Mouse (Mus musculus) liver, embryonic 14.5 days (tissue): ENCODE results near the gene Rnase12. TPM values are rescaled to one million over a fixed set of nuclear protein-coding genes. Genes with fewer than 3 reads are reported as not detected.

Source experiments
- ATAC-seq: fragments of 200-750 bp; cut with Nextera tagmentation; 2 replicates; pipeline ENCODE4 v1.8.0; 2017; ENCODE audit warnings: moderate number of reproducible peaks, mild to moderate bottlenecking, moderate library complexity; ENCODE audit not compliant: insufficient read depth
- DNase-seq, 3 experiments: peaks; one replicate each; pipeline ENCODE4 v3.0.0-alpha.2; 2012 to 2013; ENCODE audit warnings: low read depth in 3 of 3, low spot score in 3 of 3
- H3K27ac ChIP-seq: fragments of 300-500 bp; sonication (generic); 2 replicates; pipeline ENCODE4 v1.5.1; 2014; ENCODE audit warnings: moderate library complexity, mild to moderate bottlenecking, control low read depth, inconsistent platforms
- H3K27me3 ChIP-seq: fragments of 300-500 bp; sonication (generic); 2 replicates; pipeline ENCODE4 v1.6.1; 2014; ENCODE audit warnings: mild to moderate bottlenecking, low read length, moderate library complexity; ENCODE audit not compliant: control insufficient read depth, insufficient read depth
- H3K36me3 ChIP-seq: fragments of 300-500 bp; sonication (generic); replicated peaks from 2 replicates; pipeline ENCODE4 v1.6.1; 2014; ENCODE audit warnings: low read depth; ENCODE audit not compliant: control insufficient read depth, insufficient read depth
- H3K4me1 ChIP-seq, 2 experiments: fragments of 200-500 bp in 1 of 2; fragments of 300-500 bp in 1 of 2; sonication (generic) in 1 of 2; replicated peaks; 2 replicates each; pipeline ENCODE4 v1.6.1; 2012 to 2014; ENCODE audit warnings: antibody characterized with exemption in 1 of 2, inconsistent platforms in 1 of 2, low read length in 1 of 2; ENCODE audit not compliant: control insufficient read depth in 2 of 2, insufficient read depth in 2 of 2
- H3K4me2 ChIP-seq: fragments of 300-500 bp; sonication (generic); 2 replicates; pipeline ENCODE4 v1.6.1; 2014; ENCODE audit warnings: low read depth, mild to moderate bottlenecking, control low read depth, moderate library complexity
- H3K4me3 ChIP-seq, 2 experiments: fragments of 200-500 bp in 1 of 2; fragments of 300-500 bp in 1 of 2; sonication (generic) in 1 of 2; 2 replicates each; pipeline ENCODE4 v1.5.1; 2012 to 2014; ENCODE audit warnings: low read depth in 2 of 2, low read length in 2 of 2, mild to moderate bottlenecking in 2 of 2, control low read depth in 1 of 2, inconsistent platforms in 1 of 2, moderate library complexity in 1 of 2; ENCODE audit not compliant: insufficient read depth in 1 of 2
- H3K9ac ChIP-seq: fragments of 300-500 bp; sonication (generic); replicated peaks from 2 replicates; pipeline ENCODE4 v1.6.1; 2014; ENCODE audit warnings: mild to moderate bottlenecking, control low read depth, moderate library complexity
- H3K9me3 ChIP-seq: fragments of 300-500 bp; sonication (generic); 2 replicates; pipeline ENCODE4 v1.6.1; 2016; ENCODE audit warnings: low read length, mixed read lengths; ENCODE audit not compliant: control insufficient read depth
- CTCF ChIP-seq: IDR thresholded peaks from 2 replicates; pipeline ENCODE4 v1.5.1; 2016; ENCODE audit warnings: antibody characterized with exemption, low read depth, control low read depth
- EP300 ChIP-seq: IDR thresholded peaks from 2 replicates; pipeline ENCODE4 v1.6.1; 2016; ENCODE audit warnings: antibody characterized with exemption, low read depth
- WGBS: fragments of 180-500 bp; shearing (Covaris S2); extraction: QIAGEN DNeasy Blood & Tissue Kit; methylation state at CpG from one replicate; pipeline ENCODE4 v1.1.7; 2014; ENCODE audit not compliant: insufficient replicate concordance; 5-methylcytosine and 5-hydroxymethylcytosine counted together
- polyA plus RNA-seq, 2 experiments: library from polyadenylated mRNA; depleted of rRNA in 1 of 2; stranded (reverse) in 1 of 2; unstranded in 1 of 2; fragments of >200 nt; fragmentation: Nextera tagmentation in 1 of 2; extraction: Ambion mirVana in 1 of 2; gene quantifications; 2 replicates each; pipeline versions ENCODE4 v1.2.1 to v1.2.3; 2012 to 2014

The Rnase12 gene
- polyA plus RNA-seq, 2 experiments = 0.95 to 1.8 TPM

DNA sequence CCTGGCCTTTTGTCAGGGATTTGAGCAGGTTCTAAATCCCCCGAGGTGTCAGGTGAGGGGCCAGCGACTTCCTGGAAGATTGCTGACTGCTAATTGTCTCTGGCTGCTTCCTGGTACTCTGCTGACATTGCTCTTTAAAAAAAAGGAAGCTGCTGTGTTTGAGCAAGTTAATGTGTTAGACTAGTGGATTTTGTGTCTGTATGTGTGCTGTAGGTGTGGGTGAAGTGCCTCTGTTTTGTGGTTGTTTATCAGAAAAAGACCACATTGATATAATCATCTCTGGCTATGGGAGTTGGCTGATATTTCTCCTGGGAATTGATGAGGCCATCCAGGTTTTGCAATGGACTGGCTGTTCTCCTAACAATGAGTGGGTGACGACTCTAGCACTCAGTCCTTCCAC, 36.0 kb upstream of the Rnase12 start:
- no peaks in the 10 kb centered on the region for H3K27me3 ChIP-seq
- no peak for TF ChIP-seq EP300
- H3K4me3 ChIP-seq = no peak overlapping the region
- H3K4me1 ChIP-seq = peaks cover 7 to 26% of the 10 kb centered on the region in 2 experiments
- DNase-seq (no peak), ATAC-seq (no peak)
- no peak overlapping the region for H3K4me2 ChIP-seq
- H3K9me3 ChIP-seq = no peaks in the 10 kb centered on the region
- no peak overlapping the region for H3K9ac ChIP-seq
- 16% methylated on average over 3 of the region's 3 CpGs for WGBS
- no peak overlapping the region for H3K27ac ChIP-seq
- no peaks in the 10 kb centered on the region for H3K36me3 ChIP-seq

DNA sequence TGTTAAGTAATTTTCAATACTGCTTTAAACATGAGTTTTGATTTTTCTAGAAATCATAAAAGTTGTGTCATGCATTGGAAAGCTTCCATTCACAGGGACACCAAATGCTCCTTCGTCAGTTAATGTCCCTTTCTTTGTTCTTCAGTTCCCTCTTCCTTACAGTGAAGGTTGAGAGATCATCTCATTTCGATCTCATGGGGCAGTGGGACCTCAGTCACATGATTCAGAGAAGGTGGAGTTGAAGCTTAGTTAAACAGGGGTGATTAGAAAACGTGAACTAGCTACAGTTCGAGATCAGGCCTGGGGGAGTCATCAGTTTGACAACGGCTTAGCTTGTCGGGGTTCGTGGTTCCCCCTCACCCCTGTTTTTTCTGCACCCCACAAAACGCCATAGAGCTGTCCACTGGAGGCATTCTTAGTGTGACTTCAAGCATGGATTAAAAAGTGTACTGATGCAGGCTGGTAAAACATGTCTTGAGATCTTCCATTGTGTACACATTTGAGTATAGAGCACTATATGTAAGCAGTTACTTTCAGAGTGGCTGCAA, 34.7 kb upstream of the Rnase12 start:
- Histone ChIP-seq H3K4me2 (peak overlapping the region; percentile 96), H3K9me3 (no peaks in the 10 kb centered on the region), H3K36me3 (no peaks in the 10 kb centered on the region), H3K27ac (no peak overlapping the region), H3K9ac (no peak overlapping the region), H3K27me3 (no peaks in the 10 kb centered on the region), H3K4me3 (no peak overlapping the region), H3K4me1 (peaks cover 10 to 31% of the 10 kb centered on the region in 2 experiments)
- TF ChIP-seq CTCF (no peak), EP300 (no peak)
- DNase-seq (no peak), ATAC-seq (no peak)
- 38% methylated on average over 8 of the region's 8 CpGs for WGBS

DNA sequence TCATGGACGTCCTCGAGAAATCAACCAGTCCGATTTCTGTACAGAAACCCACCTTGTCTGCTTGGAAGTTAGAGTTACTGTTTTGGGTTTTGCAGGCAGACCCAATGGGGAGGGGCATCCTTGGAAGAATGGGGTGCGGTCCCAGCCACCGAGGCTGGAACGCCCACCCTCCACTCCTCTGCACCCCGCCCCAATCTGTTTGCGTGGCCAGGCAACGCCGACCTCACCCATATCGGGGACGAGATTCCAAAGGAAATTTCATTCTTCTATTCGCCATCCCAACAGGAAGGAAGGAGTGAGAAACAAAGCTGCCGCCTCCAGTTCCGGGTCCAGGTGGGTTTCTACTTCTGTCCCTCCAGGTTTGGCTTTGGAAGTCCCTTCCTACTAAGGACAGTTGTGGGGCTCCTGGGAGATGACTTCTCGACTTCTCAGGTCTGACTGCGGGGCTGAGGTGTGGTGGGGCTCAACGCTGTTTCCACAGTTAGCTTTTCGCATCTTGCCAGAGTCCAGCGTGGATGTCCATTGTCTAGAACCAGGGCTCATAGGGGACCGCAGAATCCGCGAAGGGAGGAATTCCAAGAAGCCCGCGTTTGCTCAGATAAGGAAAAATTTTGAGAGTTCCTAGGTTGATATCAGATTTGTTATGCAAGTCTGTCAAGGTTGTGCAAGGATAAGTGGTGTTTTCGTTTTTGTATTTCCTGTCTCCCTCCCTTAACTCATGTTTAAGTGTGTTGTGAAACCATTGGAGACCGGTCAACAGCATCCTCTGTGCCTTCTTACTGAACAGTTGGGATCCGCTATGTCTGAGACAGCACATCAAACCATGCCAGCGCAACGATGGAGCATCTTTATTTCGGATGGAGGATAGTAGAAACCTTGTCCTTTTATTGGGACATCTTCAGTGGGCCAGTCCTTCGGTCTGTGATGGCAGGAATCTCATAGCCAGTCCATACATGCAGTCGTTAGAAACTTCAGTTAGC, 33.8 kb upstream of the Rnase12 start, which contains the start of the genes Rnase4 and Ang:
Rnase4 (plus strand) TSS at position 157 of the 980 bp plus-strand sequence.
Ang (plus strand) TSS at position 230 of the 980 bp plus-strand sequence.
- DNase-seq = no peak
- H3K4me3 ChIP-seq = peak within 1 kb of the TSS; percentile 60 to 72
- no peak for ATAC-seq
- H3K27ac ChIP-seq = peak within 1 kb of the TSS; percentile 66
- no peaks in the 10 kb centered on the region for H3K36me3 ChIP-seq
- peak within 1 kb of the TSS; percentile 96 for H3K4me2 ChIP-seq
- no peaks in the 10 kb centered on the region for H3K9me3 ChIP-seq
- H3K4me1 ChIP-seq = peaks cover 11 to 31% of the 10 kb centered on the region in 2 experiments
- no peaks in the 10 kb centered on the region for H3K27me3 ChIP-seq
- WGBS = 8% methylated on average over 33 of the region's 33 CpGs
- peak within 1 kb of the TSS; percentile 69 for H3K9ac ChIP-seq
- TF ChIP-seq CTCF = no peak
- TF ChIP-seq EP300 = no peak

DNA sequence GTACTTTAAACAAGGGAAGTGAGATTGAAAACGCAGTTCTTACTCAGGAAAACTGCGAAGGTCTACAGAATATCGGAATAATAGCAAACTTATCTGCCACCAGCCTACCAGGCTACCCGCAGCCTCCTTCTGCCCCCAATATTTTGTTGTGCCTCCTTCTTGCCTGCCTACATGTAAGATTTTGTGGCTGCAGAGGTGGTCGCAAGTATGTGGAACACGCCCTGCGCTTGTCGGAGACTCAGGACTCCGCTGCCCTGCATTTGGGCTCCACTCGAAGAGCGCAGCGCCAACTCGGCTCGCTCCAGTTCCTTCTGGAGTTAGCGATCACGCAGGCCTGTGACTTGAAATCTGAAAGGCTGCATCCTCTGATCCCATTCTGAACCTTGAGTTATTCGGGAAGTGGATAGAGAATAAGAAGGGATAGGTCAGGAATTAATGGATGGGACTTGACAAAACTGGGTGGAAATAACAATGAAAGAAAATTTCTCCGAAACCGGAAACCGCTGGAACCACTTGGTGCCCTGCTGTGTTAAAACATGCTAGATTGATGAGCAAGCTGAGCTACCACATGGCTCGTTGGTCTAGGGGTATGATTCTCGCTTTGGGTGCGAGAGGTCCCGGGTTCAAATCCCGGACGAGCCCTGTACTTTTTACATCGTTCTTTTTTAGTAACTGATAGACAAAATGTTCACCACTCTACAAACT, 32.8 kb upstream of the Rnase12 start:
- WGBS = under 1% methylated on average over 27 of the region's 27 CpGs
- ATAC-seq = peak; percentile 32; the same call in 1 of the 2 replicates

More for the DNA sequence above, 32.8 kb upstream of the Rnase12 start:
- Histone ChIP-seq H3K27me3 (no peaks in the 10 kb centered on the region), H3K9me3 (no peaks in the 10 kb centered on the region), H3K9ac (peak overlapping the region; percentile 69), H3K36me3 (no peaks in the 10 kb centered on the region), H3K4me2 (peak overlapping the region; percentile 96), H3K4me3 (peak overlapping the region; percentile 60 to 72), H3K4me1 (peaks cover 21 to 34% of the 10 kb centered on the region in 2 experiments), H3K27ac (peak overlapping the region; percentile 66)
- TF ChIP-seq CTCF (no peak), EP300 (no peak)
- DNase-seq = peak in 2 of 3 experiments; percentile 58 to 76
